Mouse (Mus musculus): ENCODE data around the gene C1qtnf1.

- TF ChIP-seq ZC3H11A (IDR thresholded peaks at IDR 0.05; ENCODE audit: borderline replicate concordance, low read depth, low read length), result no peak
- TF ChIP-seq HCFC1 (IDR thresholded peaks at IDR 0.05; ENCODE audit: borderline replicate concordance, insufficient read depth, low read length), result no peak
- no peak for TF ChIP-seq ZNF384 (IDR thresholded peaks at IDR 0.05; ENCODE audit: low read depth, low read length)
Observed at GRCm38 (mm10) chr11:118401195-118401594, 26.8 kb upstream of the C1qtnf1 start.
